Mouse (Mus musculus) olfactory bulb, adult 2 months (tissue): ENCODE results near the gene Tsc1. TPM values are rescaled to one million over a fixed set of nuclear protein-coding genes. Genes with fewer than 3 reads are reported as not detected.

Experiments used
- H3K27ac ChIP-seq: fragments of 200-500 bp; 2 replicates; pipeline ENCODE4 v1.5.1; 2012; ENCODE audit warnings: low read depth, low read length; ENCODE audit not compliant: insufficient read depth
- H3K4me1 ChIP-seq: fragments of 200-500 bp; 2 replicates; pipeline ENCODE4 v1.6.1; 2012; ENCODE audit warnings: low read length; ENCODE audit not compliant: control insufficient read depth, insufficient read depth
- H3K4me3 ChIP-seq: fragments of 200-500 bp; 2 replicates; pipeline ENCODE4 v1.5.1; 2012; ENCODE audit warnings: mild to moderate bottlenecking, low read depth, low read length, moderate library complexity; ENCODE audit not compliant: insufficient read depth
- CTCF ChIP-seq: fragments of 200-500 bp; IDR thresholded peaks from 2 replicates; pipeline ENCODE4 v1.5.1; 2012; ENCODE audit warnings: low read depth, mild to moderate bottlenecking, low read length, moderate library complexity; ENCODE audit not compliant: insufficient read depth
- POLR2A ChIP-seq: fragments of 200-500 bp; IDR thresholded peaks from 2 replicates; pipeline ENCODE4 v1.6.1; 2012; ENCODE audit warnings: mild to moderate bottlenecking, low read depth, low read length, moderate library complexity; ENCODE audit not compliant: insufficient read depth
- WGBS: fragments of 180-500 bp; shearing (Covaris S2); methylation state at CpG from one replicate; pipeline ENCODE4 v1.1.7; 2018; 5-methylcytosine and 5-hydroxymethylcytosine counted together
- polyA plus RNA-seq: library from polyadenylated mRNA; stranded (reverse); fragments of >200 nt; gene quantifications from 2 replicates; pipeline ENCODE4 v1.2.4, GENCODE M21; 2012; ENCODE audit warnings: low replicate concordance; ENCODE audit not compliant: missing spikeins, insufficient read depth, insufficient read length

Gene Tsc1
- polyA plus RNA-seq, 1 experiment = not detected

- no peak for TF ChIP-seq CTCF
- TF ChIP-seq POLR2A = no peak
- no peak overlapping the region for H3K27ac ChIP-seq
- WGBS = 74% methylated on average over 16 of the region's 16 CpGs
Measured at GRCm38 (mm10) chr2:28727786-28728404, 86.9 kb downstream of the Tsc1 start.

GRCm38 (mm10) chr2:28730676-28731075 is 89.6 kb downstream of the Tsc1 start:
- TF ChIP-seq POLR2A (no peak), CTCF (no peak)
- Histone ChIP-seq H3K4me3 (no peak overlapping the region), H3K4me1 (no peaks in the 10 kb centered on the region), H3K27ac (no peak overlapping the region)

More at GRCm38 (mm10) chr2:28727786-28728404, 86.9 kb downstream of the Tsc1 start:
- Histone ChIP-seq H3K4me1 (no peaks in the 10 kb centered on the region), H3K4me3 (no peak overlapping the region)

- TF ChIP-seq POLR2A (no peak), CTCF (no peak)
- H3K4me3 ChIP-seq = no peak overlapping the region
- 38% methylated on average over 5 of the region's 5 CpGs for WGBS
- H3K27ac ChIP-seq = no peak overlapping the region
- peaks cover 12% of the 10 kb centered on the region for H3K4me1 ChIP-seq
Measured at GRCm38 (mm10) chr2:28737112-28737511, 96.1 kb downstream of the Tsc1 start.

- WGBS = 91% methylated on average over 5 of the region's 5 CpGs
- Histone ChIP-seq H3K4me3 (no peak overlapping the region), H3K4me1 (peaks cover 14% of the 10 kb centered on the region), H3K27ac (no peak overlapping the region)
- TF ChIP-seq CTCF = no peak
- no peak for TF ChIP-seq POLR2A
Measured at GRCm38 (mm10) chr2:28740159-28740558, 99.1 kb downstream of the Tsc1 start.

Other genes starting within 250 kb of the Tsc1 start
- gene Ppp1r26, start 194.4 kb upstream of the Tsc1 start, polyA plus RNA-seq = not detected in 2 replicates
- not detected in 2 replicates for gene 1700007K13Rik, start 174.9 kb upstream of the Tsc1 start, polyA plus RNA-seq
- not detected in 2 replicates for gene Mrps2, start 173.2 kb upstream of the Tsc1 start, polyA plus RNA-seq
- not detected in 2 replicates for gene Gbgt1, start 144.3 kb upstream of the Tsc1 start, polyA plus RNA-seq
- not detected in 2 replicates for gene Gm10134, start 135.1 kb upstream of the Tsc1 start, polyA plus RNA-seq
- not detected in 2 replicates for gene Ralgds, start 128.1 kb upstream of the Tsc1 start, polyA plus RNA-seq
- gene Cel, start 77.8 kb upstream of the Tsc1 start, polyA plus RNA-seq = not detected in 2 replicates
- gene Gtf3c5, start 57.5 kb upstream of the Tsc1 start, polyA plus RNA-seq = not detected in 2 replicates
- gene Gfi1b, start 19.2 kb upstream of the Tsc1 start, polyA plus RNA-seq = not detected in 2 replicates
- gene Spaca9, start 58.5 kb downstream of the Tsc1 start, polyA plus RNA-seq = not detected in 2 replicates
- gene Ak8, start 58.9 kb downstream of the Tsc1 start, polyA plus RNA-seq = not detected in 2 replicates
- gene Gtf3c4, start 199.1 kb downstream of the Tsc1 start, polyA plus RNA-seq = not detected in 2 replicates
- gene Ddx31, start 199.2 kb downstream of the Tsc1 start, polyA plus RNA-seq = not detected in 2 replicates